Mouse (Mus musculus) limb, embryonic 10.5 days (tissue): Measurements from ENCODE around the gene Kcnv2. TPM values are rescaled to one million over a fixed set of nuclear protein-coding genes. Genes with fewer than 3 reads are reported as not detected.

Source experiments
- DNase-seq: peaks from one replicate; pipeline ENCODE4 v3.0.0-alpha.2; 2017; ENCODE audit warnings: low spot score
- H3K27ac ChIP-seq: fragments of 300-500 bp; sonication (generic); 2 replicates; pipeline ENCODE4 v1.5.1; 2016; ENCODE audit warnings: mild to moderate bottlenecking
- H3K27me3 ChIP-seq: fragments of 300-500 bp; sonication (generic); 2 replicates; pipeline ENCODE4 v1.6.1; 2016; ENCODE audit warnings: low read depth, mild to moderate bottlenecking; ENCODE audit not compliant: poor library complexity, severe bottlenecking
- H3K36me3 ChIP-seq: fragments of 300-500 bp; sonication (generic); 2 replicates; pipeline ENCODE4 v1.6.1; 2016; ENCODE audit warnings: mild to moderate bottlenecking, moderate library complexity
- H3K4me1 ChIP-seq: fragments of 300-500 bp; sonication (generic); 2 replicates; pipeline ENCODE4 v1.6.1; 2016
- H3K4me3 ChIP-seq: fragments of 300-500 bp; sonication (generic); 2 replicates; pipeline ENCODE4 v1.5.1; 2016; ENCODE audit warnings: mild to moderate bottlenecking, moderate library complexity
- H3K9me3 ChIP-seq: fragments of 300-500 bp; sonication (generic); replicated peaks from 2 replicates; pipeline ENCODE4 v1.6.1; 2016; ENCODE audit warnings: mild to moderate bottlenecking
- WGBS: fragments of 180-500 bp; shearing (Covaris S2); methylation state at CpG from one replicate; pipeline ENCODE4 v1.1.7; 2016; 5-methylcytosine and 5-hydroxymethylcytosine counted together
- polyA plus RNA-seq: library from polyadenylated mRNA; unstranded; fragments of >200 nt; fragmentation: Nextera tagmentation; extraction: Ambion mirVana; gene quantifications from 2 replicates; pipeline ENCODE4 v1.2.1, GENCODE M21; 2016

Kcnv2 gene
- 0.03 and 0.08 TPM in 2 replicates for polyA plus RNA-seq

GRCm38 (mm10) chr19:27322281-27322680 lies at the start of gene Kcnv2:
Gene Kcnv2 (plus strand): TSS chr19:27322588.
- H3K27me3 ChIP-seq: no peaks in the 10 kb centered on the region
- H3K9me3 ChIP-seq: no peaks in the 10 kb centered on the region
- H3K4me1 ChIP-seq: peaks cover 14% of the 10 kb centered on the region
- no peak for DNase-seq
- no peaks in the 10 kb centered on the region for H3K36me3 ChIP-seq
- WGBS: 35% methylated on average over 5 of the region's 5 CpGs
- peak within 1 kb of the TSS; percentile 42; the same call in 1 of the 2 replicates for H3K27ac ChIP-seq
- no peak within 1 kb of the TSS for H3K4me3 ChIP-seq

GRCm38 (mm10) chr19:27273385-27273784 lies 49.0 kb upstream of the Kcnv2 start:
- WGBS: 76% methylated on average over 2 of the region's 2 CpGs
- Histone ChIP-seq H3K9me3 (no peaks in the 10 kb centered on the region), H3K4me3 (no peak overlapping the region), H3K27me3 (no peaks in the 10 kb centered on the region), H3K27ac (no peak overlapping the region), H3K4me1 (no peaks in the 10 kb centered on the region), H3K36me3 (no peaks in the 10 kb centered on the region)
- DNase-seq: no peak

- H3K27me3 ChIP-seq: no peaks in the 10 kb centered on the region
- DNase-seq: no peak
- no peak overlapping the region for H3K27ac ChIP-seq
- H3K4me1 ChIP-seq: no peaks in the 10 kb centered on the region
- no peak overlapping the region for H3K4me3 ChIP-seq
- H3K36me3 ChIP-seq: no peaks in the 10 kb centered on the region
- H3K9me3 ChIP-seq: no peaks in the 10 kb centered on the region
- 92% methylated on average over 1 of the region's 1 CpGs for WGBS
Measured at GRCm38 (mm10) chr19:27274382-27274781, 48.0 kb upstream of the Kcnv2 start.

- no peaks in the 10 kb centered on the region for H3K4me1 ChIP-seq
- DNase-seq: no peak
- H3K27me3 ChIP-seq: no peaks in the 10 kb centered on the region
- H3K36me3 ChIP-seq: no peaks in the 10 kb centered on the region
- no peak overlapping the region for H3K27ac ChIP-seq
- no peak overlapping the region for H3K4me3 ChIP-seq
- WGBS: 86% methylated on average over 2 of the region's 2 CpGs
- H3K9me3 ChIP-seq: no peaks in the 10 kb centered on the region
Measured at GRCm38 (mm10) chr19:27279174-27279573, 43.2 kb upstream of the Kcnv2 start.

GRCm38 (mm10) chr19:27310039-27310438 lies 12.3 kb upstream of the Kcnv2 start:
- DNase-seq: no peak
- Histone ChIP-seq H3K9me3 (no peaks in the 10 kb centered on the region), H3K36me3 (no peaks in the 10 kb centered on the region), H3K4me1 (peaks cover 9% of the 10 kb centered on the region; the same call in 1 of the 2 replicates), H3K27ac (no peak overlapping the region), H3K4me3 (no peak overlapping the region), H3K27me3 (no peaks in the 10 kb centered on the region)
- 91% methylated on average over 2 of the region's 2 CpGs for WGBS

GRCm38 (mm10) chr19:27311311-27311710 lies 11.1 kb upstream of the Kcnv2 start:
- Histone ChIP-seq H3K4me1 (peaks cover 9% of the 10 kb centered on the region; the same call in 1 of the 2 replicates), H3K36me3 (no peaks in the 10 kb centered on the region), H3K27me3 (no peaks in the 10 kb centered on the region), H3K9me3 (no peaks in the 10 kb centered on the region), H3K4me3 (no peak overlapping the region), H3K27ac (no peak overlapping the region)
- WGBS: 94% methylated on average over 3 of the region's 3 CpGs
- DNase-seq: no peak

GRCm38 (mm10) chr19:27312266-27313079 lies 9.9 kb upstream of the Kcnv2 start:
- 89% methylated on average over 11 of the region's 11 CpGs for WGBS
- Histone ChIP-seq H3K27me3 (no peaks in the 10 kb centered on the region), H3K36me3 (no peaks in the 10 kb centered on the region)

GRCm38 (mm10) chr19:27313080-27313413 lies 9.3 kb upstream of the Kcnv2 start:
- Histone ChIP-seq H3K36me3 (no peaks in the 10 kb centered on the region), H3K27me3 (no peaks in the 10 kb centered on the region), H3K27ac (no peak overlapping the region), H3K4me1 (peaks cover 9% of the 10 kb centered on the region; the same call in 1 of the 2 replicates), H3K9me3 (no peaks in the 10 kb centered on the region), H3K4me3 (no peak overlapping the region)
- no peak for DNase-seq
- WGBS: 81% methylated on average over 3 of the region's 3 CpGs

More at GRCm38 (mm10) chr19:27312266-27313079, 9.9 kb upstream of the Kcnv2 start:
- no peak overlapping the region for H3K27ac ChIP-seq
- H3K4me3 ChIP-seq: no peak overlapping the region
- DNase-seq: no peak
- H3K9me3 ChIP-seq: no peaks in the 10 kb centered on the region
- H3K4me1 ChIP-seq: peaks cover 9% of the 10 kb centered on the region; the same call in 1 of the 2 replicates

- Histone ChIP-seq H3K4me1 (peaks cover 8% of the 10 kb centered on the region; the same call in 1 of the 2 replicates), H3K27me3 (no peaks in the 10 kb centered on the region), H3K9me3 (no peaks in the 10 kb centered on the region), H3K36me3 (no peaks in the 10 kb centered on the region), H3K4me3 (no peak overlapping the region), H3K27ac (no peak overlapping the region)
- WGBS: 88% methylated on average over 10 of the region's 10 CpGs
- DNase-seq: no peak
Measured at GRCm38 (mm10) chr19:27316313-27317258, 5.8 kb upstream of the Kcnv2 start.

- WGBS: 48% methylated on average over 5 of the region's 5 CpGs
- no peak overlapping the region for H3K27ac ChIP-seq
- H3K4me3 ChIP-seq: no peak overlapping the region
- no peaks in the 10 kb centered on the region for H3K36me3 ChIP-seq
- H3K4me1 ChIP-seq: peaks cover 10% of the 10 kb centered on the region
- H3K9me3 ChIP-seq: no peaks in the 10 kb centered on the region
- no peak for DNase-seq
- no peaks in the 10 kb centered on the region for H3K27me3 ChIP-seq
Measured at GRCm38 (mm10) chr19:27317337-27317736, 5.1 kb upstream of the Kcnv2 start.

- peak overlapping the region; percentile 42; the same call in 1 of the 2 replicates for H3K27ac ChIP-seq
- H3K36me3 ChIP-seq: no peaks in the 10 kb centered on the region
- H3K9me3 ChIP-seq: no peaks in the 10 kb centered on the region
- no peaks in the 10 kb centered on the region for H3K27me3 ChIP-seq
- 95% methylated on average over 42 of the region's 42 CpGs for WGBS
- DNase-seq: no peak
- H3K4me3 ChIP-seq: no peak overlapping the region
- H3K4me1 ChIP-seq: peaks cover 14% of the 10 kb centered on the region
Measured at GRCm38 (mm10) chr19:27322911-27323627, 681 bp downstream of the Kcnv2 start.

- no peak overlapping the region for H3K4me3 ChIP-seq
- DNase-seq: no peak
- H3K4me1 ChIP-seq: peaks cover 6% of the 10 kb centered on the region
- H3K27me3 ChIP-seq: no peaks in the 10 kb centered on the region
- no peak overlapping the region for H3K27ac ChIP-seq
- H3K36me3 ChIP-seq: no peaks in the 10 kb centered on the region
- WGBS: 70% methylated on average over 6 of the region's 6 CpGs
- H3K9me3 ChIP-seq: no peaks in the 10 kb centered on the region
Measured at GRCm38 (mm10) chr19:27325558-27325957, 3.2 kb downstream of the Kcnv2 start.
